Mouse (Mus musculus) myocyte (in vitro differentiated cells): ENCODE measurements at regions not wholly inside any gene's neighbourhood (a gene's known extent, or its start where the extent isn't known, plus 50 kb on each side); places are given as distances from the start of the nearest gene placed in this dataset.

Experiments used
- CEBPB ChIP-seq: IDR thresholded peaks from 2 replicates; pipeline ENCODE4 v1.6.1; 2011; ENCODE audit warnings: mild to moderate bottlenecking, moderate library complexity; ENCODE audit not compliant: poor library complexity, insufficient read depth, severe bottlenecking
- MYOD1 ChIP-seq, 3 experiments: IDR thresholded peaks; one replicate each; pipeline ENCODE4 v1.6.1; 2011; ENCODE audit warnings: control low read depth in 2 of 3, low read depth in 2 of 3, mild to moderate bottlenecking in 2 of 3, moderate library complexity in 1 of 3; ENCODE audit not compliant: insufficient read length in 2 of 3, control insufficient read depth in 1 of 3
- POLR2A ChIP-seq: IDR thresholded peaks from one replicate; pipeline ENCODE4 v1.6.1; 2011; ENCODE audit warnings: low read depth, mild to moderate bottlenecking, control low read depth, moderate library complexity; ENCODE audit not compliant: insufficient read length
- POLR2AphosphoS2 ChIP-seq: IDR thresholded peaks from one replicate; pipeline ENCODE4 v1.6.1; 2011; ENCODE audit warnings: low read depth, control low read depth; ENCODE audit not compliant: insufficient read length

GRCm38 (mm10) chr16:55442821-55443581, 145.2 kb upstream of the Zpld1 start:
- TF ChIP-seq POLR2A, result no peak
- TF ChIP-seq CEBPB, result no peak
- no peak for TF ChIP-seq POLR2AphosphoS2
- no peak for TF ChIP-seq MYOD1 (IDR thresholded peaks at IDR 0.05; ENCODE audit: control insufficient read depth in 1 of 3, insufficient read length in 2 of 3, low read depth in 2 of 3)
